In the genomic region with DNA sequence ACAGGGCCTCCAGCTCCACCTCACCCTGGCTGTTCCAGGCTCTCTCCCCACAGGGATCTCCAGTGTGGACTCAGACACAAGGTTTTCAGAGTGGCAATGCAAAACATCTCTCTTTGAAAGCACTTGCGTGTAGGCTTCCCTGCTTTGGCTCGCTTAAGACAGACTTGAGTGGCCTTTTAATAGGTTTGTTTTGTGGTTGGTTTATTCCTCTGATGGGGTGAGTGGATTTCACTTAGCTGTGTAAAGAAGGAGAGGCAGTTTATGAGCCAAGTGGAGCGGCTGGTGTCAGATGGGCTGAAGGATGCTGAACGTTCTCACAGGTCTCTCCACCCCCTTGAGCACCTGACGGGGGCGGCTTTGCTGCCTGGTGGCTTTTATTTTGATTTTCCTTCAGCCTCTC, we compare ENCODE assay signal across 16 mouse cellular contexts.
"Had no signal": no experiment of that assay in that cellular context is flagged by ENCODE, and none has a peak within 500 bp of the region (broad histone marks: within the 10 kb centered on the region; RNA-seq: fewer than 3 reads in every experiment).

No protein-coding gene starts in this region.

- DNase-seq: kidney, adult 2 months; kidney, postnatal 25 days; layer of hippocampus, adult 9-11 months; lung, embryonic 14.5 days; thymus, adult 18-20 months; thymus, postnatal 14 days; thymus, postnatal 4 days had no signal

- H3K4me2 ChIP-seq: limb, embryonic 15.5 days; liver, embryonic 11.5 days; lung, embryonic 14.5 days; midbrain, embryonic 13.5 days had no signal

- H3K9me3 ChIP-seq: limb, embryonic 15.5 days; midbrain, embryonic 13.5 days had no signal

- H3K36me3 ChIP-seq: limb, embryonic 15.5 days; midbrain, embryonic 13.5 days had no signal

- ATAC-seq: inflammation-experienced regulatory T-cells, adult 6 months; intestine, embryonic 16.5 days; midbrain, embryonic 13.5 days had no signal

- H3K27me3 ChIP-seq: limb, embryonic 15.5 days; midbrain, embryonic 13.5 days had no signal

- H3K9ac ChIP-seq: limb, embryonic 15.5 days; liver, embryonic 14.5 days; lung, embryonic 14.5 days; midbrain, embryonic 13.5 days had no signal

- H3K4me3 ChIP-seq: layer of hippocampus, adult 2 months; limb, embryonic 15.5 days; midbrain, embryonic 13.5 days had no signal

- H3K27ac ChIP-seq: kidney, postnatal 0 days; layer of hippocampus, adult 2 months; limb, embryonic 15.5 days; liver, embryonic 14.5 days; macrophage; midbrain, embryonic 13.5 days had no signal
